Mouse (Mus musculus) left cerebral cortex, postnatal 25 days (tissue): ENCODE results near the gene Sco1. TPM values are rescaled to one million over a fixed set of nuclear protein-coding genes. Genes with fewer than 3 reads are reported as not detected.
"Not testable (repeated sequence)": the region's sequence is repeated elsewhere in the genome, so short reads cannot be mapped to it uniquely, and the experiment has no call there.

Experiments
- DNase-seq, 2 experiments: peaks; one replicate each; pipeline ENCODE4 v3.0.0; 2022; ENCODE audit warnings: low spot score in 2 of 2, mixed read lengths in 1 of 2
- intact Hi-C: fragments of 180-260 bp; cut with DNase I; formaldehyde crosslinking; loops from one replicate; pipeline ENCODE4 v1.15.1; 2025
- total RNA-seq, 2 experiments: library from RNA; stranded (reverse); gene quantifications; 2 replicates each; pipeline ENCODE4 v1.2.3; 2021

Sco1 gene
- 10 to 100 TPM in 1 of 2 experiments, 1 to 10 TPM in 1; 8.7 to 11.4 TPM for total RNA-seq

GRCm38 (mm10) chr11:67052321-67052952 is at the start of gene Sco1, which contains the start of gene Adprm:
Sco1 (plus strand) TSS chr11:67052670.
Adprm (minus strand) TSS chr11:67052594.
- intact Hi-C loops: no loop called here
- DNase-seq: peak; percentile 87 to 93

GRCm38 (mm10) chr11:67002911-67003310 is 49.6 kb upstream of the Sco1 start:
- intact Hi-C loops: no loop called here
- DNase-seq: no peak

- intact Hi-C loops: no loop called here
- DNase-seq: no peak
These were observed 44.5 kb upstream of the Sco1 start for GRCm38 (mm10) chr11:67007961-67008360.

- intact Hi-C loops: no loop called here
- DNase-seq: no peak
These were observed 43.9 kb upstream of the Sco1 start for GRCm38 (mm10) chr11:67008528-67008927.

GRCm38 (mm10) chr11:67010430-67010829 is 42.0 kb upstream of the Sco1 start:
- DNase-seq: peak in 1 of 2 experiments; percentile 30

DNA sequence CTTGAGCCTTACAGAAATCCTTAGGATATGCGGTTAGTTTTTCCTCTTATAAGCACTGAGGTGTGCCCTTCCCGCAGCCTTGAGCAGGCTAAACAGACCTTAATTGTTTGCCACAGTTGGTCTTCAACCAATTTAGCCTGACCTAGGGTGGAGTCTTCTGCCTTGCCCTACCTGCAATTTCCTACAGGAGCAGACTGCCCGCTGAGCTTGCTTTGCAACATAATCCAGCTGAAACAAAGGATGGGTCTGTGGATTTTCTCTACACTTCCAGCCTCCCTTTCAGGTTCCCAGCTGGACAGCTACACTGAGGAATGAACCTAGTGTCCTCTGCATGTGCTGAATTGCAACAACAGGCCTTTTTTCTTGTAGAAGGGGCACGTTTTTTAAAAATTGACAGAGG is 40.8 kb upstream of the Sco1 start:
- intact Hi-C loops: no loop called here
- no peak for DNase-seq

More at GRCm38 (mm10) chr11:67010430-67010829, 42.0 kb upstream of the Sco1 start:
- intact Hi-C loops: no loop called here

GRCm38 (mm10) chr11:67017801-67018591 is 34.5 kb upstream of the Sco1 start:
- intact Hi-C loops: no loop called here
- DNase-seq: no peak

DNA sequence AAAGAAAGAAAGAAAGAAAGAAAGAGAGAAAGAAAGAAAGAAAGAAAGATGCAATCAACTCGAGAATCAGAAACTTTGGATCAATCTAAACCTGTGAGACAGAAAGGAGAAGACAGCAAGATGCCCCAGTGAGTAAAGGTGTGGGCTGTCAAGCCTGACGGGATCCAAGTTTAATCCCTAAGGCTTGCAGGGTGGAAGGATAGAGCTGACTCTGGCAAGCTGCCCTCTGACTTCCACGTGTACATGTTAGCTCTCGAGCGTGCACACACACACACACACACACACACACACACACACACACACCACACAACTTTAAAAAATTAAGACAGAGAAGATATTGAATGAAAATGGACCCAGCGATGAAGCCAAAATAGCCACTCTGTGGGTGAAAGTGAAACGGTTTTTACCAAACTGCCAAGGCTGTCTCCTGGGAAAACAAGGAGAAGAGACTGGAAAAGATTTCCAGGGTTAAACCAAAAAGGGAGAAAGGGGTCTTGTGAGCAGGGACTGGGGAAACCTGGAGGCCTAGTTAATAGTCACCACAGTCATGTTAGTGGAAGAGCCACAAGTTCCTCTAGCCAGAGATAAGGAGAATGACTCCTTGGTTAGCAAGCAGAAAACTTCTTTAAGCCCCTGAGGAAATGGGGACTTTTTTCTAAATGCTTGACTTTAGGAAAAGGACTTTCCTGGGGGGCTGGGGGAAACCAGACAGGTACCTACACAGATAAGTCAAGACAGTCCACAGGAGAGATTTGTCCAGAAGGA is 32.6 kb upstream of the Sco1 start:
- no peak for DNase-seq

GRCm38 (mm10) chr11:67020948-67021347 is 31.5 kb upstream of the Sco1 start:
- intact Hi-C loops: loop anchor here (1.0 to 10.0 kb wide), 3 partner anchors 36 to 324 kb away; no protein-coding TSS in a partner anchor
- peak; percentile 37 to 58 for DNase-seq

More for the DNA sequence above, 32.6 kb upstream of the Sco1 start:
- intact Hi-C loops: loop anchor here (2.0 to 10.0 kb wide), 2 partner anchors 35 to 325 kb away; no protein-coding TSS in a partner anchor

GRCm38 (mm10) chr11:67022354-67023115 is 29.9 kb upstream of the Sco1 start:
- intact Hi-C loops: loop anchor here (10.0 kb wide), 1 partner anchor 322 kb away; no protein-coding TSS in a partner anchor
- DNase-seq: no peak

DNA sequence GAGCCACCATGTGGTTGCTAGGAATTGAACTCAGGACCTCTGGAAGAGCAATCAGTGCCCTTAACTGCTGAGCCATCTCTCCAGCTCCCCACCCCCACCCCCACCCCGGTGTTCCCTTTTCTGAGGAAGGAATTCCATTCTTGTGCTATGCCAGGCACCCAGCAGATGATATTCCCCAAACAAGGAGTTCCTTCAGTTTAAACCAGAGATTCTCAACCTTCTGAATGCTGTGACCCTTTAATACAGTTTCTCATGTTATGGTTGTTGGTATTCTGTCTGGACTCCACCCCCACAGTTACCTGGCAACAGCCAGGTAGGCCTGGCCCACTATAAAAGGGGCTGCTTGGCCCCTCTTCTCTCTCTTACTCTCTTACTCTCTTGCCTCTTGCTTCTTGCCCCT is 29.3 kb upstream of the Sco1 start:
- intact Hi-C loops: loop anchor here (10.0 kb wide), 1 partner anchor 322 kb away; no protein-coding TSS in a partner anchor
- not testable (repeated sequence) for DNase-seq

DNA sequence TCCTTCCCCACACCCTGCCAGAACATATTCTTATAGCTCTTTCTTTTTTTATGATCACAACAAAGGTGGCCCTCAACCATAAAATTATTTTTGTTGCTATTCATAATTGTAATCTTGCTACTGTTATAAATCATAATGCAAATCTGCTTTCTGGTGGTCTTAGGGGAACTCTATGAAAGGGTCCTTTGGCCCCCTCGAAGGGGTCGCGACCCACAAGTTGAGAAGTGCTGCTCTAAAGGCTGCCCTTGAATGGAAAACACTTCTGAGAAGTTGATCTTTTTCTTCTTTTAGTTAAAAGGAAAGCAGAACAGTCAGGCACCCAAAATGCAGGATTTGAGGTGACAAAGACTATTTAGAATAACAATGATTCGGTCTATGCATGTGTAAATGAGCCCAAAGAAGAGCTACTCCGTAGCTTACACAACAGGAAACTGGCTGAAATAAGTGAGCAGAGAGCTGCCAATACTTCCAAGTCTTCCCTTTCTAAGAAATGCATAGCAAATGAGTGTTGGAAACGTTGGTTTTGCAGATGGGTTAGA is 28.6 kb upstream of the Sco1 start:
- no peak for DNase-seq
- intact Hi-C loops: loop anchor here (2.0 to 10.0 kb wide), 2 partner anchors 77 to 321 kb away; no protein-coding TSS in a partner anchor

GRCm38 (mm10) chr11:67024867-67025477 is 27.5 kb upstream of the Sco1 start, which contains the start of gene Tmem220:
Tmem220 (plus strand) TSS chr11:67025154.
- intact Hi-C loops: loop anchor here (1.0 to 10.0 kb wide), 3 partner anchors 60 to 320 kb away; no protein-coding TSS in a partner anchor
- peak; percentile 74 to 90 for DNase-seq

DNA sequence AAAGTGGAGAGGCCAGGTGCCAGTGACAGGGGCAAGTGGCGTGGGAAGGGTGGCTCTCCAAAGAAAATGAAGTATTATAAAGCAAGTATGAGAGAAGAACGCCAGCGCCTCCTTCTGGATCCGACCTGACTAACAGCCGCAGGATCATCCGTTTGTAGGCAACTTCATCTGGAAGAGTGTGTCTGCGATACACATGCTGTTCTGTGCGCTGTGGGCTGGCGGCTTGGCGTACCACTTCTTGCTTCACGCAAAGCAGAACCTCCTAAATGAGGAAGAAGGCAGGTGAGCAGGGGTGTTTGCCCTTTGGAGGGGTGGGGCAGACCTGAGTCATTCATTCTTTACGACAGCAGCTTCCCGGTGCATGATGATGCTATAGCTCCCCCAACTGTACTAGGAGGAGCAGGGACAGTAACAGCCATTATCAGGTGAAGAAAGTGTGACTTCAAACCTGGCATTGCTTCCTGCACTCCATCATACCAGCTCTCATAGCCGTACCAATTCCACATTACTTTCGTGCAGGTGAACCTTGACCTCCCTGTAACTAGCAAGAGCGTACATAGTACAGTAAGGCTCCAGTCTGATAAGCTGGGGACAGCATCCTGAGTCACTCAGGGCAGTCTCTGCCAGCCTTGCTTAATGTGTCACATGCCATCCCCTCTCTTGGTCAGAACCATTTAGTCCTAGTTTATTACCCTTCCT is 21.4 kb upstream of the Sco1 start:
- DNase-seq: no peak
- intact Hi-C loops: no loop called here

DNA sequence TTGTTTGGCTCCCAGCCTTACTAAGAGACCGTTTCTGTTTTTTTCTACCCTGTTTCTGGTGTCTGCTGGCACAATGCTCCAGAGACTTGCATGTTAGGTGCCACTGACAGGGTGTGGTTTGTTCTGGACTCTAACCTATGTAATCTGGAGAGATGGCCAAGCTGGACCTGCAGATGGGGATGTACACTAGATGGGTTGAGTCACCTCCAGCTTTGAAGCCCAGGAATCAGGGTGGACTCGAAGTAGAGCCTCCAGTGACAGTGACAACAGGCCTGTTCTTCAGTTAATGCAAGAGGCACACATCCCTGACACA is 20.9 kb upstream of the Sco1 start:
- intact Hi-C loops: no loop called here
- DNase-seq: no peak

- no peak for DNase-seq
- intact Hi-C loops: no loop called here
These were observed 17.5 kb upstream of the Sco1 start for GRCm38 (mm10) chr11:67034775-67035485.

DNA sequence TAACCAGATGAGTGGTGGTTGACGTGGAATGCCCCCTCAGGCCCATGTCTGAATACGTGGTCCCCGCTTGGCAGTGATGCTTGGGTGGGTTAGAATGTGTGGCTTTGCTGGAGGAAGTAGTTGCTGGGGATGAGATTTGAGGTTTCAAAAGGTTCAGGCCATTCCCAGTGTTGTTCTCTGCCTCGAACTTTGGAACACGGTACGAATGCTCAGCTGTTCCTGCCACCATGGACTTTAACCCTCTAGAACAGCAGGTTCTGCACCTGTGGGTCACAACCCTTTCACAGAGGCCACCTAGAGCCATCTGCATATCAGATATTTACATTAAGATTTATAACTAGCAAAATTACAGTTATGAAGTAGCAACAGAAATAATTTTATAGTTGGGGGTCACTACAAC is 16.2 kb upstream of the Sco1 start:
- DNase-seq: no peak
- intact Hi-C loops: no loop called here
